Mouse (Mus musculus): ENCODE results near the gene Ankrd60.

GRCm38 (mm10) chr2:173528493-173528892 is 49.7 kb downstream of the Ankrd60 start:
- TF ChIP-seq POLR2A (IDR thresholded peaks at IDR 0.05; ENCODE audit: control insufficient read depth in 1 of 2, insufficient read depth in 1 of 2, low read depth in 1 of 2, low read length in 2 of 2, poor library complexity in 1 of 2), result no peak
- no peak for TF ChIP-seq CTCF (IDR thresholded peaks at IDR 0.05 in 2 of 3, conservative IDR thresholded peaks at IDR 0.05 in 1 of 3; ENCODE audit: control insufficient read depth in 1 of 3, insufficient read depth in 1 of 3, low read depth in 2 of 3, low read length in 3 of 3, poor library complexity in 1 of 3, severe bottlenecking in 1 of 3)
- TF ChIP-seq ETS1 (IDR thresholded peaks at IDR 0.05; ENCODE audit: low read depth, low read length), result no peak
- no peak for TF ChIP-seq EP300 (IDR thresholded peaks at IDR 0.05; ENCODE audit: low read depth in 1 of 2, low read length in 2 of 2)
- TF ChIP-seq USF2 (IDR thresholded peaks at IDR 0.05; ENCODE audit: borderline replicate concordance in 1 of 2, insufficient read depth in 1 of 2, low read depth in 1 of 2, low read length in 2 of 2), result no peak
- TF ChIP-seq ZNF384 (IDR thresholded peaks at IDR 0.05; ENCODE audit: low read depth, low read length), result no peak
- TF ChIP-seq MAFK (IDR thresholded peaks at IDR 0.05; ENCODE audit: borderline replicate concordance, low read depth, low read length), result no peak
- TF ChIP-seq KAT2A (conservative IDR thresholded peaks at IDR 0.05; ENCODE audit: low read depth, low read length), result no peak
- TF ChIP-seq CHD2 (IDR thresholded peaks at IDR 0.05; ENCODE audit: low read length), result no peak

All from MEL (cell line).